Mouse (Mus musculus) erythroblast, embryonic 14.5 days (primary cell): ENCODE results near the gene Vrk2.

ENCODE experiments used
- GATA1 ChIP-seq: IDR thresholded peaks from 2 replicates; pipeline ENCODE4 v1.6.1; 2012; ENCODE audit warnings: low read length, inconsistent platforms, mixed read lengths
- TAL1 ChIP-seq: IDR thresholded peaks from 3 replicates; pipeline ENCODE4 v1.6.1; 2012; ENCODE audit warnings: low read length, inconsistent platforms, mixed read lengths

- no peak for TF ChIP-seq GATA1
- no peak for TF ChIP-seq TAL1
Observed at GRCm38 (mm10) chr11:26592395-26593053, 1.3 kb downstream of the Vrk2 start.
